Mouse (Mus musculus) T-cell, adult 66 days (primary cell): ENCODE results near the gene Stxbp2. TPM values are rescaled to one million over a fixed set of nuclear protein-coding genes. Genes with fewer than 3 reads are reported as not detected.

Experiments used
- total RNA-seq, 2 experiments: library from RNA; stranded (reverse); gene quantifications; 3 replicates in 1 of 2; 4 replicates in 1 of 2; pipeline ENCODE4 v1.2.4; 2023

Gene Stxbp2
- total RNA-seq = 100 to 1,000 TPM; 207 to 212 TPM

GRCm38 (mm10) chr8:3630647-3631477 is at the start of gene Stxbp2:
Stxbp2 (plus strand) TSS chr8:3630955.

DNA sequence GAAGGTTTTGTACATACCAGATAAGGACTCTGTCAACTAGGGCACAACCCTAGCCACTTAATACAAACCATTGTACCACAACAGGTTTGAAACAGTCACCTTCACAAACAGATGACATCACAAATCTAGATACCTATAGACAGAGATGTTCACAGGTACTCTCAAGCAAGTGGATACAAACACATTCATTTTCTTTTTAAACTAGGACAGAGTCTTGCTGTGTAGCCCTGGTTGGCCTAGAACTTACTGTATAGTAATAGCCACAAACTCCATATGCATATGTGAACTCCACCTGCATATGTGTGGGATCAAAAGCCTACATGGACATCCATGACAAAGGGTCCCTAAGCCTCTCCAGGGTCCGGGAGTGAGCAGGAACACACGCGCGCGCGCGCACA is 43.8 kb upstream of the Stxbp2 start, which contains the start of gene Camsap3:
Gene Camsap3, plus strand, starts transcription at position 301 of the 398 bp plus-strand sequence.

GRCm38 (mm10) chr8:3621199-3621970 is 9.4 kb upstream of the Stxbp2 start, which contains the start of the genes Xab2 and Pet100:
Xab2 (minus strand) TSS chr8:3621316.
Pet100 (plus strand) TSS chr8:3621548.

DNA sequence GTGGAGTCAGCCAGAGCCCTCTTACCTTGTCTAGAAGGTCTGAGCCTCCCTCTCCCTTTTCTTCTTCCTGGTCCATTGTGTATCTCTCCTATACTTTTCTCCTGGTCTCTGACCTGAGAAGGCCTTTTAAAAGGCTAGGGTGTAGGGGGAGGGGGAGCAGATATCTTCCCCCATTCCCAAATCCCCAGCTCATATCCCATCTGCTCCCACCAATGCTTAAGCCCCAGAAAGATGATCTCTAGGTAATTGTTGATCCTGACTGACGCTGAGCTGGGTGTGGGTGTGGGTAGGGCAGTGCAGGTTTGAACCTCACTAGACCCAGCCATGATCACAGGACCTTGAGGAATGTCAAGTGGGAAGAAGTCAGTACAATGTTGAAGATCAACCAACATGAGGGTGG is 5.3 kb upstream of the Stxbp2 start, which contains the start of gene Pcp2:
Gene Pcp2, minus strand, starts transcription at position 101 of the 400 bp plus-strand sequence.

DNA sequence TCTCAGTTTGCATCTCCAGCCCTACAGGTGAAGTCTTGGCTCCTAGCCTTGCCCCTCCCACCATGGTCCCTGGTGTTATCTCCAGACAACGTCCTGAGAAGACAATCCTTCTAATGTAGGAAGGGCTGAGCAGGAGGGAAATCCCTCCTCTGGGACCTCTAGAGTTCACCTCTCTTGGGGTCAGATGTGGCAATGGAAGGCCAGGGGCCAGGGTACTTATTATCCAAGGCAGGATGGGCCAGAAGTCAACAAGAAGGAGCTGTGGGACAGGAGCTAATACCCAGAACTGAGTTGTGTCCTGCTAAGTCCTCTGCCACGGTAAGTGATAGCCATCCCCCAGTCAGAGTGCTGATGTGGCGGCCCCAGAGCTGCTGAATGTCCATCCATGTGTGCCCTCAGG is 24.8 kb downstream of the Stxbp2 start, which contains the start of gene Retn:
Gene Retn, plus strand, starts transcription at position 245 of the 400 bp plus-strand sequence.

GRCm38 (mm10) chr8:3665507-3665906 is 34.8 kb downstream of the Stxbp2 start, which contains the start of gene Mcemp1:
Mcemp1 (plus strand) TSS chr8:3665754.

GRCm38 (mm10) chr8:3671980-3672491 is 41.3 kb downstream of the Stxbp2 start, which contains the start of gene Fcor:
Fcor (minus strand) TSS chr8:3672362.

DNA sequence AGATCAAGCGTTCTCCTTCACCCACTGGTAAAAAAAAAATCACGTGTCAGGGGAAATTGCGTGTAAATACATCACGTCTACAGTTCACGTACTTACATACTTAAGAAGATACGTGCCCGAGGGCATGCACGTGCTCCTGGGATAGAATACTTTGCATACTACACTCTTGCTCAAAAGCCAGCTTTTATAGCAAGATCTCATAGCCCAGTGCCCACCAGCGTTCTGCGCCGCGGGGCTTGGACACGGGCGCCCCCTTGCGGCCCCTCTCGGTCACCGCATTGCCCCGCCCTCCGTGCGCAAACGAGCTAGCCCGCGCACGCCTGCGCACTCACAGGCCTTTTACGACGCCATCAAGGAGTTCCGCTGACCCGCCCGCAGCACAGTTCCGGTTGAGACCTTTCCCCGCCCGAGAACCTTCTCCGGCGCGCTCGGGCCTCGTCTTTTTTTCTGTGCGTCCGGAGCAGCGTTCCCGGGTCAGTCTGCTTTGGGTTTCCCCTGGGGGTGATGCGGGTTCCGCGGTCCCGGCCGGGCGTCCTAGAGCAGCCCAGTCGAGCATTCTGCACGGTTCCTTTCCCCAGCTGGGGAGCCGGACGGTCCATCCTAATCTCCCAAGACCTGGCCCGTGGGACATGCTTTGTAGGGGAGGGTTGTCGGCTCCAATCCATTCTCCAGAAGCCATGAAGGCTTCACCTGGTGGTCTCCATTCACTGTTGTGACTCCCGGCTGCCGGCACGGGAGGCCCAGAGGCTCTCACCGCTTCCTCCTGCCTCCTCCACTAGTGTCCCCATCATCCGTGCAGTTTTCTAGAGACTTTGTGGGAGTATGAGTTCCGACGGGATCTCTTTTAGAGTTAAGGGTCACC is 45.6 kb downstream of the Stxbp2 start, which contains the start of gene Trappc5:
Gene Trappc5, plus strand, starts transcription at position 169 of the 862 bp plus-strand sequence.

Other genes starting within 250 kb of the Stxbp2 start
- gene Arhgef18, start 237.9 kb upstream of the Stxbp2 start, total RNA-seq = 100 to 1,000 TPM; 256 to 275 TPM
- under 1 TPM in 1 of 2 experiments, not detected in 1; 0.61 TPM for gene Pex11g, start 163.3 kb upstream of the Stxbp2 start, total RNA-seq
- 10 to 100 TPM in 1 of 2 experiments, 1 to 10 TPM in 1; 8.5 to 16.2 TPM for gene Tex45, start 160.1 kb upstream of the Stxbp2 start, total RNA-seq
- 1 to 10 TPM; 6.8 to 8.3 TPM for gene Zfp358, start 137.8 kb upstream of the Stxbp2 start, total RNA-seq
- 10 to 100 TPM; 70.6 to 82.9 TPM for gene Mcoln1, start 130.5 kb upstream of the Stxbp2 start, total RNA-seq
- gene Pnpla6, start 115.6 kb upstream of the Stxbp2 start, total RNA-seq = 10 to 100 TPM; 65.9 to 67.7 TPM
- not detected for gene C330021F23Rik, start 63.0 kb upstream of the Stxbp2 start, total RNA-seq
- gene Camsap3, start 43.7 kb upstream of the Stxbp2 start, total RNA-seq = not detected
- 10 to 100 TPM; 80.3 to 85.8 TPM for gene Xab2, start 9.6 kb upstream of the Stxbp2 start, total RNA-seq
- gene Pet100, start 9.4 kb upstream of the Stxbp2 start, total RNA-seq = 10 to 100 TPM; 49.8 to 57.0 TPM
- not detected for gene Pcp2, start 5.4 kb upstream of the Stxbp2 start, total RNA-seq
- not detected for gene Retn, start 24.8 kb downstream of the Stxbp2 start, total RNA-seq
- under 1 TPM in 1 of 2 experiments, not detected in 1; 0.39 TPM for gene Mcemp1, start 34.8 kb downstream of the Stxbp2 start, total RNA-seq
- not detected for gene Fcor, start 41.4 kb downstream of the Stxbp2 start, total RNA-seq
- 10 to 100 TPM; 12.6 to 16.2 TPM for gene Trappc5, start 45.3 kb downstream of the Stxbp2 start, total RNA-seq
- 1 to 10 TPM in 1 of 2 experiments, under 1 TPM in 1; 0.83 to 1.4 TPM for gene Fcer2a, start 63.2 kb downstream of the Stxbp2 start, total RNA-seq
- not detected for gene Clec4g, start 89.7 kb downstream of the Stxbp2 start, total RNA-seq
- 1 to 10 TPM in 1 of 2 experiments, under 1 TPM in 1; 0.65 to 2.1 TPM for gene Cd209a, start 118.0 kb downstream of the Stxbp2 start, total RNA-seq
- gene Cd209e, start 223.4 kb downstream of the Stxbp2 start, total RNA-seq = not detected
- 1 to 10 TPM in 1 of 2 experiments, under 1 TPM in 1; 0.65 to 1.5 TPM for gene Cd209d, start 247.6 kb downstream of the Stxbp2 start, total RNA-seq